Mouse (Mus musculus) lung, postnatal 0 days (tissue): ENCODE results near the gene Col4a1. TPM values are rescaled to one million over a fixed set of nuclear protein-coding genes. Genes with fewer than 3 reads are reported as not detected.
A peak's percentile ranks its signal among the peaks of the same experiment; 100 is the strongest.

Source experiments
- ATAC-seq: fragments of 200-750 bp; cut with Nextera tagmentation; 2 replicates; pipeline ENCODE4 v1.8.0; 2017; ENCODE audit warnings: moderate library complexity
- DNase-seq: peaks from one replicate; pipeline ENCODE4 v3.0.0-alpha.2; 2016; ENCODE audit warnings: low spot score
- H3K27ac ChIP-seq: fragments of 300-500 bp; sonication (generic); 2 replicates; pipeline ENCODE4 v1.5.1; 2014; ENCODE audit warnings: antibody characterized with exemption, mild to moderate bottlenecking, low read length, mixed read lengths
- H3K27me3 ChIP-seq: fragments of 300-500 bp; sonication (generic); replicated peaks from 2 replicates; pipeline ENCODE4 v1.6.1; 2014; ENCODE audit warnings: low read length, mixed read lengths; ENCODE audit not compliant: insufficient read depth
- H3K36me3 ChIP-seq: fragments of 300-500 bp; sonication (generic); 2 replicates; pipeline ENCODE4 v1.6.1; 2014; ENCODE audit warnings: low read length, mixed read lengths; ENCODE audit not compliant: insufficient read depth
- H3K4me1 ChIP-seq: fragments of 300-500 bp; sonication (generic); 2 replicates; pipeline ENCODE4 v1.6.1; 2014; ENCODE audit warnings: antibody characterized with exemption, low read depth, low read length, mixed read lengths; ENCODE audit not compliant: insufficient read depth
- H3K4me2 ChIP-seq: fragments of 300-500 bp; sonication (generic); replicated peaks from 2 replicates; pipeline ENCODE4 v1.6.1; 2014; ENCODE audit warnings: low read depth, mild to moderate bottlenecking, low read length, moderate library complexity, mixed read lengths
- H3K4me3 ChIP-seq: fragments of 300-500 bp; sonication (generic); 2 replicates; pipeline ENCODE4 v1.5.1; 2014; ENCODE audit warnings: low read depth, low read length
- H3K9ac ChIP-seq: fragments of 300-500 bp; sonication (generic); replicated peaks from 2 replicates; pipeline ENCODE4 v1.6.1; 2014; ENCODE audit warnings: low read depth, mild to moderate bottlenecking
- H3K9me3 ChIP-seq: fragments of 300-500 bp; sonication (generic); 2 replicates; pipeline ENCODE4 v1.6.1; 2016; ENCODE audit warnings: low read length, mixed read lengths
- CTCF ChIP-seq: IDR thresholded peaks from 2 replicates; pipeline ENCODE4 v1.5.1; 2016; ENCODE audit warnings: antibody characterized with exemption, mild to moderate bottlenecking
- EP300 ChIP-seq: IDR thresholded peaks from 2 replicates; pipeline ENCODE4 v1.6.1; 2016; ENCODE audit warnings: antibody characterized with exemption, mild to moderate bottlenecking, control low read depth
- WGBS: fragments of 180-500 bp; shearing (Covaris S2); extraction: QIAGEN DNeasy Blood & Tissue Kit; methylation state at CpG from one replicate; pipeline ENCODE4 v1.1.7; 2014; 5-methylcytosine and 5-hydroxymethylcytosine counted together
- polyA plus RNA-seq: library from polyadenylated mRNA; unstranded; fragments of >200 nt; fragmentation: Nextera tagmentation; extraction: Ambion mirVana; gene quantifications from 2 replicates; pipeline ENCODE4 v1.2.1, GENCODE M21; 2015

Gene Col4a1
- polyA plus RNA-seq, 1 experiment from 2014 or later: 376 TPM

DNA sequence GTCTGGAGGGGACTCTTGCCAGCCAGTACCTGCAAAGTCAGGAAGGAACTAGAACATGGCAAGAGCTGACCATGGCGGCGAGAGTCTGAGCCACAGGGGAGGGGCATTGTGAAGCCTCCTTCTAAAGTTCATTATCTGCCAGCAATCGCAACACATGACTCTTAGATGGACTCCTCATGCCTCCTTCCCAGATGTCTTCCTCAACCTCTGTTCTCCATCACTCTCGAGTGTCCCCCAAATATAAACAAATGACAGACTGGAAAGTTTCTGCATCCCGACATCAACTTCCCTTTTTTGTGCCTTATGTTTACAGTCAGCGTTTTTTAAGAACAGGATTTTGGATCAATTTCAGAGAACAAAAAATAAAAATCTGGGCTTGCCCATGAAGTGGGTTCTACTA lies 93.3 kb downstream of the Col4a1 start:
- TF ChIP-seq CTCF (no peak), EP300 (peak; percentile 26; the same call in 1 of the 2 replicates)
- Histone ChIP-seq H3K9ac (no peak overlapping the region), H3K4me3 (no peak overlapping the region), H3K4me1 (no peaks in the 10 kb centered on the region), H3K36me3 (peaks cover 85% of the 10 kb centered on the region), H3K9me3 (no peaks in the 10 kb centered on the region), H3K27ac (no peak overlapping the region), H3K27me3 (no peaks in the 10 kb centered on the region), H3K4me2 (no peak overlapping the region)
- 39% methylated on average over 6 of the region's 6 CpGs for WGBS
- peak; percentile 27 for ATAC-seq
- peak; percentile 53 for DNase-seq

DNA sequence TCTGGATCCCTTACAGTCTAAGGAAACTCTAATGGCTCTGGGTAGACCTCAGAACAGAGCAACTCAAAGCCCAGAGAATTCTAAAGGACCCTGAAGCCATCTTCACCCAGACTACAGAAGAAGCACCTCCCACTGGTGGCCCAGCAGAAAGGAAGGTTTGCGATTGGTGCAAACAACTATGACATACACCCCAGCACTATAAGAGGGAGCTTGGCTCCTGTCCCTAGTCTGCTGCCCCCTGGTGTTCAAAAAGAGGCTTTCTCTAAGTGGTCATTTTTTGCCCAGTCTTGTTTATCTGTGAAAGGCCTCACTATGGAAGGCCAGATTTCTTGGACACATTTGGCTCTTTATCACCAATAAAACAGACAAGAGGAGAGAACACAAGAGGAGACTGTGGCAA lies 97.4 kb downstream of the Col4a1 start:
- DNase-seq (peak; percentile 87), ATAC-seq (peak; percentile 82)
- WGBS: 33% methylated on average over 1 of the region's 1 CpGs
- no peaks in the 10 kb centered on the region for H3K27me3 ChIP-seq
- H3K36me3 ChIP-seq: peaks cover 92% of the 10 kb centered on the region
- TF ChIP-seq EP300: no peak
- TF ChIP-seq CTCF: peak; percentile 85
- H3K4me2 ChIP-seq: no peak overlapping the region
- H3K4me1 ChIP-seq: no peaks in the 10 kb centered on the region
- H3K9ac ChIP-seq: no peak overlapping the region
- H3K9me3 ChIP-seq: no peaks in the 10 kb centered on the region
- H3K4me3 ChIP-seq: no peak overlapping the region
- H3K27ac ChIP-seq: no peak overlapping the region

DNA sequence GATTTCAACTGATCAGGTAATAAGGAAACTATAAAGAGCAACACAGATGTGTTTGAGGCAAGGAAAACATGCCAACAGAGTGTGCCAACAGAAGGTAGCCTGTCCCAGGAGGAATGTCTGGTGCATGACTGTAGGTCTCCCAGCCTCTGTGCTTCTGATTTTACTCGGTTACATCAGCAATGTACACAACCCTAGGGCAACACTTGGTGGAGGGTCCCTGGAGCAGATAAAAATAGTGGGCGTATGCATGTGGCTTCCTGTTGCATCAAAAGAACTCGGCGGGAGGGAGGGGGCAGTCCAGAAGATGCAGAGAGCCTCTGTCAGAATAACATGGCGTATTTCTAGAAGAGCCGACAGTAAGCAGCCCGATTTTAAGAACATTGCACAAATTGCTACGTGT lies 106.1 kb downstream of the Col4a1 start:
- no peaks in the 10 kb centered on the region for H3K9me3 ChIP-seq
- peaks cover 95% of the 10 kb centered on the region for H3K36me3 ChIP-seq
- no peak overlapping the region for H3K4me3 ChIP-seq
- 61% methylated on average over 8 of the region's 8 CpGs for WGBS
- TF ChIP-seq CTCF (no peak), EP300 (no peak)
- DNase-seq (no peak), ATAC-seq (no peak)
- no peaks in the 10 kb centered on the region for H3K27me3 ChIP-seq
- no peak overlapping the region for H3K9ac ChIP-seq
- H3K27ac ChIP-seq: no peak overlapping the region
- no peaks in the 10 kb centered on the region for H3K4me1 ChIP-seq
- H3K4me2 ChIP-seq: no peak overlapping the region

DNA sequence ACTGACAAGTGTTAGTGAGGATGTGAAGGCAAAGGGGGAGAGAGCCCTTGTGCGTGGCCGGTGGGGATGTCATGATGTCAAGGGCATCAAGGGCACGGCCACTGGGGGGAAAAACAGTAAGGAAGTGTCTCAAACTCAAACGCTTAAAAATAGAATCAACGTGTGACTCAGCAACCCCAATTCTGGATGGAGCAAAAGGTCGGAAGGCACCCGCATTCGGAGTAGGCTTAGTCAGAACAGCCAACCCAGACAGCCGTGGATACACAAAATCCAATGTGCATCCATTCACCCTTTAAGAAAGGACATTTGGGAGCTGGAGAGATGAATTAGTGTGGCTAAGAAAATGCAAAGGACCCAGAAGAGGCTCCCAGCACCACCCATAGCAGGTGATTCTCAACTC lies 107.1 kb downstream of the Col4a1 start:
- no peak overlapping the region for H3K27ac ChIP-seq
- no peaks in the 10 kb centered on the region for H3K4me1 ChIP-seq
- ATAC-seq (no peak), DNase-seq (no peak)
- no peak overlapping the region for H3K4me2 ChIP-seq
- no peaks in the 10 kb centered on the region for H3K27me3 ChIP-seq
- H3K4me3 ChIP-seq: no peak overlapping the region
- no peak for TF ChIP-seq EP300
- no peak for TF ChIP-seq CTCF
- peaks cover 91% of the 10 kb centered on the region for H3K36me3 ChIP-seq
- WGBS: 75% methylated on average over 9 of the region's 9 CpGs
- no peak overlapping the region for H3K9ac ChIP-seq
- no peaks in the 10 kb centered on the region for H3K9me3 ChIP-seq

DNA sequence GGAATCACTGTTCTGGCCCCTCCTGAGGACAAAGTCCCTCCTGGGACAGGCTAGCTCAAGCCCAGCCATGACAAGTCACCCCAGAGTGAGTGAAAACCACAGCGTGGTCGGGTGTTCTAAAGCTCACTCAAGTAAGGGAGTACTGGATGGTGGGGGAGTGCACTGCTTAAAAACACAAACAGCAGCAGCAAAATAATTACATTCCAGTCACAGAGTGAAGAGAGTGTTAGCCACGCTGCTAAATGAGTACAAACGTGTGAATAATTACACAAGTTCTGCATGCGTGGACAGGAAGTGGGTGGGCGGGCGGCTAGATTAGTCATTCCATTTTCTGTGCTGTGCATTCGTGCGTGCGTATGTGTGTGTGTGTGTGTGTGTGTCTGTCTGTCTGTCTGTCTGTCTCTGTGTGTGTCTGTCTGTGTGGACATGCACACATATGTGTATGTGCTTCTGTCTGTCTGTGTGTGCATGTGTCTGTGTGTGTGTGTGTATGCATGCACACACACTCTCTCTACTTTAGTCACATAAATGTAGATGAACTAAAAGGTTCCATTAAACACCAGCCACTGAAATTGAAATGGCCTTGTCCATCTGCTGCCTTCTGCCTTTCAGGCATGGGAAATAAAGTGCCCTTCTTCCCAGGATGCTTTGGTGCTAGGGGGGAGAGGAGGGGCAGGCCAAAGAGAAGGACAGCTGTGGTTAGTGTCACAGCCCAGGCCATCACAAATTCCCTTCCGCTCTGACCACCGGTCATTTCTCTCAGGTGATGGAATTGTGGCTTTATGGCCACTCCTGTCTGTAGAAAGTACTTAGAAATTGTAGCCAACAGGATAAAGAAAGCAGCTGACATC lies 109.1 kb downstream of the Col4a1 start:
- no peak for DNase-seq
- no peak overlapping the region for H3K4me2 ChIP-seq
- H3K36me3 ChIP-seq: peaks cover 87% of the 10 kb centered on the region
- no peak overlapping the region for H3K27ac ChIP-seq
- H3K9me3 ChIP-seq: no peaks in the 10 kb centered on the region
- 86% methylated on average over 12 of the region's 12 CpGs for WGBS
- no peaks in the 10 kb centered on the region for H3K4me1 ChIP-seq
- no peak overlapping the region for H3K4me3 ChIP-seq
- no peaks in the 10 kb centered on the region for H3K27me3 ChIP-seq
- TF ChIP-seq CTCF (no peak), EP300 (no peak)
- no peak overlapping the region for H3K9ac ChIP-seq
- ATAC-seq: no peak

DNA sequence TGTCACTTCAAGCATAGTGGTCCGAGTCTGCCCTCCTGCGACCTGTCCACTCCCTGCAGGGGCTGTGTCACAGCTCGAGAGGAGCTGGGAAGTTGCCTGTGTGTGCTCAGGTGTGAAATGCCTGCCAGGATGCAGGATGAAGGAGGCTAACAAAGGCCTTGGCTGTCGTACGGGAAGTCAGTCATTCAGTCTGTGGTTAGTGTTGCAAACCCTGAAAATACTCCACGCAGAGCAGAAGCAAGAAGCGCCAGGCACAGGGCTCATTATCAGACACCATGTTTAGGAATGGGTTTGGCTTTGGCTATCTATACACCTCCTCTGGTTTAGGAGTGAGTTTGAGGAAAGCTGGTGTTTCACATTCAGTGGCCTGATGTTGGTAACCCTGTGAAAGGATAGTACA lies 114.0 kb downstream of the Col4a1 start:
- no peak for TF ChIP-seq CTCF
- no peak for TF ChIP-seq EP300
- no peaks in the 10 kb centered on the region for H3K27me3 ChIP-seq
- H3K4me3 ChIP-seq: no peak overlapping the region
- H3K4me2 ChIP-seq: no peak overlapping the region
- no peaks in the 10 kb centered on the region for H3K9me3 ChIP-seq
- ATAC-seq (no peak), DNase-seq (no peak)
- 57% methylated on average over 7 of the region's 7 CpGs for WGBS
- no peak overlapping the region for H3K9ac ChIP-seq
- H3K27ac ChIP-seq: no peak overlapping the region
- peaks cover 43% of the 10 kb centered on the region for H3K36me3 ChIP-seq
- no peaks in the 10 kb centered on the region for H3K4me1 ChIP-seq
